Mouse (Mus musculus): ENCODE results near the gene 4930563M21Rik. TPM values are rescaled to one million over a fixed set of nuclear protein-coding genes. Genes with fewer than 3 reads are reported as not detected.
A peak's percentile ranks its signal among the peaks of the same experiment; 100 is the strongest.

The 4930563M21Rik gene
- polyA plus RNA-seq (2014; fragmentation: Nextera tagmentation; extraction: Ambion mirVana): 0.33 and 0.41 TPM in 2 replicates

DNA sequence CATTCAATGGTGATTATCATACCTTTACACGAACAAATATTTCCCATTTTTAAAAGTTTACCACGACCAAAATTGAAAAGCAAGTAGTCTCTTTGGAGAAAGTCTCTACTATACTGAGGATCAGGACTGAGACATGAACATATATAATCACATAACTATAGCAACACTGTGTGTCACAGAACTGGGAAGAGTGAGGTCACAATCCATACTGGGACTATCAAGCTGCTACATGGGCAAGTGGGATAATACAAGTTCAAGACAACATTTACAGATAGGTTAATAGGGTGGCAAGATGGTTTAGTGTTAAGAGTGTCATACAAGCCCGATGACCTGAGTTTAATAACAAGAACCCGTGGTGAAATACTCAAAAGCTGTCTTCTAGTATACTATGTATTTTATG is at the start of gene 4930563M21Rik:
TSS of gene 4930563M21Rik (minus strand) at position 101 of the 400 bp plus-strand sequence.
- Histone ChIP-seq H3K4me3 (ENCODE audit: low read depth, low read length) (no peak within 1 kb of the TSS), H3K27ac (replicated peaks; ENCODE audit: low read depth, low read length) (no peak within 1 kb of the TSS), H3K36me3 (ENCODE audit: control insufficient read depth, insufficient read depth, low read length) (no peaks in the 10 kb centered on the region), H3K9ac (ENCODE audit: low read length) (no peak within 1 kb of the TSS), H3K4me2 (ENCODE audit: low read depth, severe bottlenecking) (no peak within 1 kb of the TSS), H3K9me3 (ENCODE audit: control insufficient read depth, low read length) (no peaks in the 10 kb centered on the region), H3K4me1 (ENCODE audit: control insufficient read depth, insufficient read depth, low read length) (no peaks in the 10 kb centered on the region), H3K27me3 (ENCODE audit: control insufficient read depth, insufficient read depth, low read length) (no peaks in the 10 kb centered on the region)
- DNase-seq (ENCODE audit: low spot score): no peak
- WGBS: 78% methylated on average over 4 of the region's 4 CpGs
- no peak for ATAC-seq (ENCODE audit: insufficient number of reproducible peaks, low FRiP score, low TSS enrichment, low read depth)

DNA sequence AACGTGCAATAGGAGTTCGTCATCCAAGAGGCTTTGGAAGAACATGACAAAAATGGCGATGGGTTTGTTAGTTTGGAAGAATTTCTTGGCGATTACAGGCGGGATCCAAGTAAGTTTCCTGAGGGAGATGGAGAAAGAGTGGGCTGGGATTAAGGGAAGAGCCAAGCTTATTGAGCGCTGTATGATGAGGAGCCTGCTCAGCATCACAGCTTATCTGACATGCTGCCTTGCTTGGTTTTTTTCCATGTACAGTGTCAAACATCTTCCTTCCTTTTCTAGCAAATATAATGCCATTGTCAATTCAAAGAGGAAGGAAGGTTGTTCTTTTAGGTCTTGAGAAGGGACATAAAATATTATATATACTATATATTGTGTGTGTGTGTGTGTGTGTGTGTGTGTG is 45.8 kb upstream of the 4930563M21Rik start:
- no peaks in the 10 kb centered on the region for H3K9me3 ChIP-seq (ENCODE audit: control insufficient read depth, low read length)
- WGBS: 97% methylated on average over 6 of the region's 6 CpGs
- DNase-seq (ENCODE audit: low spot score): no peak
- no peak for ATAC-seq (ENCODE audit: insufficient number of reproducible peaks, low FRiP score, low TSS enrichment, low read depth)
- no peak overlapping the region for H3K9ac ChIP-seq (ENCODE audit: low read length)
- H3K4me3 ChIP-seq (ENCODE audit: low read depth, low read length): no peak overlapping the region
- H3K27me3 ChIP-seq (ENCODE audit: control insufficient read depth, insufficient read depth, low read length): no peaks in the 10 kb centered on the region
- no peaks in the 10 kb centered on the region for H3K4me1 ChIP-seq (ENCODE audit: control insufficient read depth, insufficient read depth, low read length)
- H3K27ac ChIP-seq (replicated peaks; ENCODE audit: low read depth, low read length): no peak overlapping the region
- peaks cover 14% of the 10 kb centered on the region; the same call in 1 of the 2 replicates for H3K36me3 ChIP-seq (ENCODE audit: control insufficient read depth, insufficient read depth, low read length)
- H3K4me2 ChIP-seq (ENCODE audit: low read depth, severe bottlenecking): no peak overlapping the region

DNA sequence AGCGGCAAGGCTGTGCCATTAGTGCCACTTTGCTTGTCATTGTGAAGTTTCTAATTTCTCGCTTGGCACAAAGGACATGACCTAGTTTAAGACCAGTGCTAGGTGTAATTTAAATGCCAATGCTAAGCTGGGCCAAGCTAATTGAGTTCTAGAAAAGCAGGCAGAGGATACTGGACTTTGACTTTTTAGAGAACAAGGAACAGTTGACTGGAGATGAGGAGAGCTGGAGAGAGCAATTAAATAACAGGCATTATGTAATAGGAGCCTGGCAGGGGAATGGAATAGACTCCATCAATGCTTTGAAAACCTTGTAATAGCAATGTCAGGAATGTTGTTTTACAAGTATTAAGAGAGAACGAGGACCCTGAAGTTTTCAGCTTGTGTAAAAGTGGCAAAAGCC is 43.4 kb upstream of the 4930563M21Rik start:
- Histone ChIP-seq H3K9me3 (ENCODE audit: control insufficient read depth, low read length) (no peaks in the 10 kb centered on the region), H3K9ac (ENCODE audit: low read length) (no peak overlapping the region), H3K27me3 (ENCODE audit: control insufficient read depth, insufficient read depth, low read length) (no peaks in the 10 kb centered on the region), H3K27ac (replicated peaks; ENCODE audit: low read depth, low read length) (no peak overlapping the region), H3K4me1 (ENCODE audit: control insufficient read depth, insufficient read depth, low read length) (no peaks in the 10 kb centered on the region), H3K4me2 (ENCODE audit: low read depth, severe bottlenecking) (no peak overlapping the region), H3K4me3 (ENCODE audit: low read depth, low read length) (no peak overlapping the region), H3K36me3 (ENCODE audit: control insufficient read depth, insufficient read depth, low read length) (peaks cover 14% of the 10 kb centered on the region; the same call in 1 of the 2 replicates)
- WGBS: 88% methylated on average over 3 of the region's 3 CpGs
- ATAC-seq (ENCODE audit: insufficient number of reproducible peaks, low FRiP score, low TSS enrichment, low read depth): no peak
- DNase-seq (ENCODE audit: low spot score): no peak

GRCm38 (mm10) chr9:56042181-56042621 is 31.9 kb upstream of the 4930563M21Rik start:
- WGBS: under 1% methylated on average over 16 of the region's 16 CpGs
- Histone ChIP-seq H3K27me3 (ENCODE audit: control insufficient read depth, insufficient read depth, low read length) (no peaks in the 10 kb centered on the region), H3K4me1 (ENCODE audit: control insufficient read depth, insufficient read depth, low read length) (no peaks in the 10 kb centered on the region), H3K4me2 (ENCODE audit: low read depth, severe bottlenecking) (peak overlapping the region; percentile 46), H3K9ac (ENCODE audit: low read length) (peak overlapping the region; percentile 85), H3K9me3 (ENCODE audit: control insufficient read depth, low read length) (no peaks in the 10 kb centered on the region), H3K4me3 (ENCODE audit: low read depth, low read length) (peak overlapping the region; percentile 64), H3K27ac (replicated peaks; ENCODE audit: low read depth, low read length) (peak overlapping the region; percentile 74), H3K36me3 (ENCODE audit: control insufficient read depth, insufficient read depth, low read length) (peaks cover 4% of the 10 kb centered on the region; the same call in 1 of the 2 replicates)
- peak; percentile 83; the same call in 1 of the 2 replicates for ATAC-seq (ENCODE audit: insufficient number of reproducible peaks, low FRiP score, low TSS enrichment, low read depth)
- no peak for DNase-seq (ENCODE audit: low spot score)

DNA sequence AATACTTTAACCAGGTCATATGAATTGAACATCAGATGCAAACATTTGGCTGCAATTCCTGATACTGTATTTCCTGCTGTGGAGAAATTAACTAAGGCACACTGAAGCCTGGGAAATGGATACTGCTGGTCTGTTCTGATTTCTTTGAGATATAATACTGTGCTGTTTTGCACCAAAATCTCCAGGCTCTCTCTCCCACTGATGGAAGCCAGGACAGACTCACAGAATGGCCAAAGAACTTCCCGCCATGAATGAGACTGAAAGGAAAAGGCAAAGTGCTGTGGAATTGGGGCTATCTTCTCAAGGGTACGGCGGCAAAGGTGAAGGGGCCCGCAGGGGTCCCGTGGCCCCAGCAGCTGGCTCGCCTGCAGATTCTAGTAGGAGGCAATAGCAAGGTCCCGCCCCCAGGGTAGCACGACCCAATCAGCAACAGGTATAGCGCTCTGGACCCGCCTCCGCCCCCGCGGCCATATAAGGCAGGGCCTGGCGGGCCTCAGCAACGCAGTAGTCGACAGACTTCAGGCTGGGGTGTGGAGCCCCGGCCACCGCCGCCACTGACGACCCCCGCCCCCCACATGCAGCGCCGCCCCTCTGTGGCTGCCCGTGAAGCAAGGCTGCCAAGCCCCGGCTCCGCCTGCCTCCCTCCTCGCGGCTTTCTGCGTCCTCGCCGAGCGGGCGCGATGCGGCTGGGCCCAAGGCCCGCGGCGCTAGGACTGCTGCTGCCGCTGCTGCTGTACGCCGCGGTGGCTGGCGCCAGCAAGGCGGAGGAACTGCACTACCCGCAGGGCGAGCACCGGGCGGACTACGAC is 31.2 kb upstream of the 4930563M21Rik start, which contains the start of gene Rcn2:
TSS of gene Rcn2 (plus strand) at position 474 of the 809 bp plus-strand sequence.
- peak; percentile 96 for DNase-seq (ENCODE audit: low spot score)
- Histone ChIP-seq H3K4me1 (ENCODE audit: control insufficient read depth, insufficient read depth, low read length) (no peaks in the 10 kb centered on the region), H3K27ac (replicated peaks; ENCODE audit: low read depth, low read length) (peak within 1 kb of the TSS; percentile 74), H3K9ac (ENCODE audit: low read length) (peak within 1 kb of the TSS; percentile 85), H3K4me2 (ENCODE audit: low read depth, severe bottlenecking) (peak within 1 kb of the TSS; percentile 46), H3K9me3 (ENCODE audit: control insufficient read depth, low read length) (no peaks in the 10 kb centered on the region), H3K36me3 (ENCODE audit: control insufficient read depth, insufficient read depth, low read length) (peaks cover 4% of the 10 kb centered on the region; the same call in 1 of the 2 replicates), H3K4me3 (ENCODE audit: low read depth, low read length) (peak within 1 kb of the TSS; percentile 64), H3K27me3 (ENCODE audit: control insufficient read depth, insufficient read depth, low read length) (no peaks in the 10 kb centered on the region)
- peak; percentile 100 for ATAC-seq (ENCODE audit: insufficient number of reproducible peaks, low FRiP score, low TSS enrichment, low read depth)
- WGBS: under 1% methylated on average over 47 of the region's 49 CpGs

- Histone ChIP-seq H3K4me3 (ENCODE audit: low read depth, low read length) (no peak overlapping the region), H3K4me1 (ENCODE audit: control insufficient read depth, insufficient read depth, low read length) (no peaks in the 10 kb centered on the region), H3K9ac (ENCODE audit: low read length) (no peak overlapping the region), H3K27ac (replicated peaks; ENCODE audit: low read depth, low read length) (no peak overlapping the region), H3K36me3 (ENCODE audit: control insufficient read depth, insufficient read depth, low read length) (no peaks in the 10 kb centered on the region), H3K9me3 (ENCODE audit: control insufficient read depth, low read length) (no peaks in the 10 kb centered on the region), H3K4me2 (ENCODE audit: low read depth, severe bottlenecking) (no peak overlapping the region), H3K27me3 (ENCODE audit: control insufficient read depth, insufficient read depth, low read length) (no peaks in the 10 kb centered on the region)
- DNase-seq (ENCODE audit: low spot score) (no peak), ATAC-seq (ENCODE audit: insufficient number of reproducible peaks, low FRiP score, low TSS enrichment, low read depth) (no peak)
- WGBS: 74% methylated on average over 3 of the region's 3 CpGs
Observed at GRCm38 (mm10) chr9:56032219-56032618, 21.9 kb upstream of the 4930563M21Rik start.

DNA sequence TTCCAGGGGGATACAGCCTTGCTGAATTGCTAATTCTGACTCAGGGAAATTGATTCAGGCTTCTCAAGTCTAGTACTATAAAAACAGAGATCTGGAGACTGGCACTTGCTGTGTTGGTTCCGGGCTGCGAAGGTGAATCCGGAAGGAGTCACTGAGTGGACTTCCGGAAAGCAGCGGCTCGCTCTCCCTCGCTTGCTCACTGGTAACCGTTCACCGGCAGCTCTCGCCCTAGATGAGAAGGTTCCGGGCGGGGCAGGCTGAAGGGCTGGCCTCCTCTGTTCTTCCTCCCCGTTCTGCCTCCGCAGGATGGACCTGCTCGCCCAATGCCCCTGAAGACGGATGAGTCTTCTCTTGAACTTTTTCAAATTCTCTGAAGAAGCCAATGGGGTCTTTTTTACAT is 16.9 kb upstream of the 4930563M21Rik start:
- WGBS: 81% methylated on average over 16 of the region's 16 CpGs
- Histone ChIP-seq H3K9ac (ENCODE audit: low read length) (no peak overlapping the region), H3K27ac (replicated peaks; ENCODE audit: low read depth, low read length) (no peak overlapping the region), H3K27me3 (ENCODE audit: control insufficient read depth, insufficient read depth, low read length) (no peaks in the 10 kb centered on the region), H3K4me2 (ENCODE audit: low read depth, severe bottlenecking) (no peak overlapping the region), H3K36me3 (ENCODE audit: control insufficient read depth, insufficient read depth, low read length) (no peaks in the 10 kb centered on the region), H3K4me1 (ENCODE audit: control insufficient read depth, insufficient read depth, low read length) (no peaks in the 10 kb centered on the region), H3K4me3 (ENCODE audit: low read depth, low read length) (no peak overlapping the region), H3K9me3 (ENCODE audit: control insufficient read depth, low read length) (no peaks in the 10 kb centered on the region)
- no peak for ATAC-seq (ENCODE audit: insufficient number of reproducible peaks, low FRiP score, low TSS enrichment, low read depth)
- no peak for DNase-seq (ENCODE audit: low spot score)

- no peaks in the 10 kb centered on the region for H3K27me3 ChIP-seq (ENCODE audit: control insufficient read depth, insufficient read depth, low read length)
- no peaks in the 10 kb centered on the region for H3K36me3 ChIP-seq (ENCODE audit: control insufficient read depth, insufficient read depth, low read length)
- ATAC-seq (ENCODE audit: insufficient number of reproducible peaks, low FRiP score, low TSS enrichment, low read depth) (no peak), DNase-seq (ENCODE audit: low spot score) (no peak)
- no peak overlapping the region for H3K9ac ChIP-seq (ENCODE audit: low read length)
- 46% methylated on average over 2 of the region's 2 CpGs for WGBS
- H3K4me2 ChIP-seq (ENCODE audit: low read depth, severe bottlenecking): no peak overlapping the region
- H3K4me3 ChIP-seq (ENCODE audit: low read depth, low read length): no peak overlapping the region
- H3K4me1 ChIP-seq (ENCODE audit: control insufficient read depth, insufficient read depth, low read length): no peaks in the 10 kb centered on the region
- H3K27ac ChIP-seq (replicated peaks; ENCODE audit: low read depth, low read length): no peak overlapping the region
- H3K9me3 ChIP-seq (ENCODE audit: control insufficient read depth, low read length): no peaks in the 10 kb centered on the region
Observed at GRCm38 (mm10) chr9:56024772-56025171, 14.4 kb upstream of the 4930563M21Rik start.
